Mouse (Mus musculus) forebrain, embryonic 16.5 days (tissue): ENCODE data around the gene Nrg3. TPM values are rescaled to one million over a fixed set of nuclear protein-coding genes. Genes with fewer than 3 reads are reported as not detected.
"Not testable (repeated sequence)": the region's sequence is repeated elsewhere in the genome, so short reads cannot be mapped to it uniquely, and the experiment has no call there.

Experiments used
- ATAC-seq: fragments of 200-750 bp; cut with Nextera tagmentation; 2 replicates; pipeline ENCODE4 v1.8.0; 2017; ENCODE audit warnings: mild to moderate bottlenecking, moderate library complexity
- H3K27ac ChIP-seq: fragments of 300-500 bp; sonication (generic); 2 replicates; pipeline ENCODE4 v1.5.1; 2014; ENCODE audit warnings: low read length, control low read depth
- H3K27me3 ChIP-seq: fragments of 300-500 bp; sonication (generic); replicated peaks from 2 replicates; pipeline ENCODE4 v1.6.1; 2014; ENCODE audit warnings: low read length; ENCODE audit not compliant: control insufficient read depth, insufficient read depth
- H3K36me3 ChIP-seq: fragments of 300-500 bp; sonication (generic); 2 replicates; pipeline ENCODE4 v1.6.1; 2014; ENCODE audit not compliant: control insufficient read depth, insufficient read depth
- H3K4me1 ChIP-seq: fragments of 300-500 bp; sonication (generic); replicated peaks from 2 replicates; pipeline ENCODE4 v1.6.1; 2014; ENCODE audit warnings: low read length; ENCODE audit not compliant: control insufficient read depth, insufficient read depth
- H3K4me2 ChIP-seq: fragments of 300-500 bp; sonication (generic); 2 replicates; pipeline ENCODE4 v1.6.1; 2014; ENCODE audit warnings: mild to moderate bottlenecking, low read length, control low read depth
- H3K4me3 ChIP-seq: fragments of 300-500 bp; sonication (generic); replicated peaks from 2 replicates; pipeline ENCODE4 v1.5.1; 2014; ENCODE audit warnings: mild to moderate bottlenecking, low read length, control low read depth
- H3K9ac ChIP-seq: fragments of 300-500 bp; sonication (generic); replicated peaks from 2 replicates; pipeline ENCODE4 v1.6.1; 2014; ENCODE audit warnings: low read depth, low read length, control low read depth
- H3K9me3 ChIP-seq: fragments of 300-500 bp; sonication (generic); 2 replicates; pipeline ENCODE4 v1.6.1; 2016; ENCODE audit warnings: low read length; ENCODE audit not compliant: control insufficient read depth
- WGBS: fragments of 180-500 bp; shearing (Covaris S2); extraction: QIAGEN DNeasy Blood & Tissue Kit; methylation state at CpG from one replicate; pipeline ENCODE4 v1.1.7; 2014; 5-methylcytosine and 5-hydroxymethylcytosine counted together
- microRNA-seq: library from miRNA; unstranded; fragments of <30 nt; microRNA quantifications from one replicate; pipeline ENCODE4, GENCODE M21; 2017
- polyA plus RNA-seq: library from polyadenylated mRNA; unstranded; fragments of >200 nt; fragmentation: Nextera tagmentation; extraction: Ambion mirVana; gene quantifications from 2 replicates; pipeline ENCODE4 v1.2.1, GENCODE M21; 2015

The Nrg3 gene
- polyA plus RNA-seq, 1 experiment from 2014 or later, result 13.4 TPM

DNA sequence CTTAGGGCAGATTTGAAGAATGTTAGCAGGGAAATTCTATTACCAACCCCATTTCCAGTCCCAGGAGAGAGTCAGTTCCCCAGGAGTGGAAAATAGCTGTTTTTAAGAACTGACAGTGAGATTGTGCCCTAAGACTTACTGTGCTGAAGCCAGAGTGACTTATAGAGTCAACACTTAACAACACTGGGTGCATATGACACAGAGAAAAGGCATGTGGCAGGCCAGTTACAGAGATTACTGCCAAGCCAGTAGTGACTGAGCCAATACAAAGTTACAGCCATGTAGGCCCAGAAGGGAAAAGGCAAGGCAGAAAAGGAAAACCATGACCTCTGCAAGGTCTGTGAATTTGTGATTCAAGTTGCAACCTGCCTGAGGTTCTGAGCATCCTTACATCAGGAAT lies 1098.2 kb downstream of the Nrg3 start:
- H3K9me3 ChIP-seq, result no peaks in the 10 kb centered on the region
- peak; percentile 54 for ATAC-seq
- H3K4me2 ChIP-seq, result no peak overlapping the region
- H3K4me1 ChIP-seq, result no peaks in the 10 kb centered on the region
- no peaks in the 10 kb centered on the region for H3K36me3 ChIP-seq
- H3K9ac ChIP-seq, result no peak overlapping the region
- H3K27me3 ChIP-seq, result no peaks in the 10 kb centered on the region
- no peak overlapping the region for H3K27ac ChIP-seq
- no peak overlapping the region for H3K4me3 ChIP-seq

DNA sequence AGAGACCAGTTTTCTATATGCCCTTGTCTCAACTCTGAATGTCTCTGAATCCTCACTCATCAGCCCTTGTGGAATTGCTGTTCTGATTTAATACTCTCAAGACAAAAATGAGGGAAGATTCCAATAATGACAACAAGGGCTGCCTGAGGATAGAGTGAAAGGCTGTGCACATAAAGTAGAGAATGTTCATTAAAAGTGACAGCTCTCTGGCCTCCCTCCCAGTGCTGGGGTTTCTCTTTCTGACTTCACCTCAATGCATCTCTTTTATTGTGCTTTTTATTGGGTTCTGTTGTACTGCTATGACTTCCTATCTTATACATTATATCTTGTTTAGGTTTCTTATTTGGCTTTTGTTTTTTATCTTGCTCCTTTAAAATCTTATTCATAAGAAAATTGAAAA lies 1131.9 kb downstream of the Nrg3 start:
- no peaks in the 10 kb centered on the region for H3K36me3 ChIP-seq
- no peaks in the 10 kb centered on the region for H3K27me3 ChIP-seq
- no peaks in the 10 kb centered on the region for H3K9me3 ChIP-seq
- no peak overlapping the region for H3K27ac ChIP-seq
- no peak overlapping the region for H3K4me2 ChIP-seq
- H3K4me3 ChIP-seq, result no peak overlapping the region
- H3K4me1 ChIP-seq, result no peaks in the 10 kb centered on the region
- no peak overlapping the region for H3K9ac ChIP-seq
- ATAC-seq, result no peak

DNA sequence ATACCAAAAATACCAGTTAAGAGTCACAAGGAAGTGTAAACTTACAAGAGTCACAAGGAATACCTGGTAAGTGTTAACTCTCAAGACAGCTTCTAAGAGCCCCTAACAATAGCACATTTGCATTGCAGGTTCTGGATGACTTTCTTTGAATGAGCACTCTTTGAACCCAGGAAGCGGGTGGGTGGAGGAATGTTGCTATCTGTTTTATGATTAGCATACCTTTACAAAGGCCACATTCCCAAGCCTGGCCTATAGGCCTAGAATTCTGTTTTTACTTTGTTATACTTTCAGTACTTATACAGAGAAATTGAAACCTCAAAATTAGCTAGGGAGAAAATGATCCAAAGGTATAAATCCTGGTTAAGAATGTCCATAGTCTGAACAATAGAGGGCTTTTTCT lies 1150.0 kb downstream of the Nrg3 start:
- not testable (repeated sequence) for ATAC-seq, H3K27ac ChIP-seq, H3K4me3 ChIP-seq, H3K27me3 ChIP-seq, H3K4me2 ChIP-seq, H3K36me3 ChIP-seq, H3K9ac ChIP-seq, H3K9me3 ChIP-seq, H3K4me1 ChIP-seq
- WGBS, result 57% methylated on average over 1 of the region's 1 CpGs

DNA sequence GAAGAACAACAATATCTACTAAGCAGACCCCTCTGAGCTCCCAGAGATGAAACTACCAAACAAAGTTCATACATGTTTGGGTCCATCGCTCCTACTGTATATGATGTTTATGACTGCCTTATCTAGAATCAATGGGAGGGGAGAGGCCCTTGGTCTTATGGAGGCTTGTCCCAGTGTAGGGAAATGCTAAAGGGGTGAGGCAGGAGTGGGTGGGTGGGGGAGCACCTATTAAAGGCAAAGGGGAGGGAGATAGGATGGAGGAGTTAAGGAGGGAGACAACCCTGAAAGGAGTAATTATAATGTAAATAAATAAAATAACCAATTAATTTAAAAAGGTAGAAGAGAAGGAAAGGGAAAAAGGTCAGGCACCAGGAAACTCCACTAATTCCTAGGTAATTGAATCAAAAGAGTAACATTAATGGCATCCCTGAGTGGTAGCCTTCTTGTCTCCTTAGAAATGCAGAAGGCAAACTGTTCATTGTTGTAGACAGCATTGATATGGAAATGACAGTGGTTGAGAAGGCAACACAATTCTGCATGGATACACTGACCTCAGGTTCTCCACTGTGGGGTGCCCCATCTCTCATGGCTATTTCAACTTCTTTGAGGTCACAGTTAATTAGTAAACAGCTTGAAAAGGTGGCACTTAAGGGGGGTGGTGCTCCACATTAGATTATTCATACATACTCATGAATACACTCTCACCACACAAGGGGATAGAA lies 1152.1 kb downstream of the Nrg3 start:
- no peak overlapping the region for H3K9ac ChIP-seq
- H3K4me2 ChIP-seq, result no peak overlapping the region
- no peaks in the 10 kb centered on the region for H3K4me1 ChIP-seq
- H3K27me3 ChIP-seq, result no peaks in the 10 kb centered on the region
- no peak for ATAC-seq
- H3K36me3 ChIP-seq, result no peaks in the 10 kb centered on the region
- no peak overlapping the region for H3K4me3 ChIP-seq
- H3K9me3 ChIP-seq, result no peaks in the 10 kb centered on the region
- WGBS, result 87% methylated on average over 1 of the region's 1 CpGs
- no peak overlapping the region for H3K27ac ChIP-seq

Small RNA genes within 50 kb of the gene (microRNA-seq; reads per million reads assigned to microRNA genes)
- gene Gm27332, result not detected
